Mouse (Mus musculus) heart, embryonic 16.5 days (tissue): Measurements from ENCODE around the gene Mum1l1. TPM values are rescaled to one million over a fixed set of nuclear protein-coding genes. Genes with fewer than 3 reads are reported as not detected.

Experiments
- ATAC-seq: fragments of 200-750 bp; cut with Nextera tagmentation; replicated peaks from 2 replicates; pipeline ENCODE4 v1.8.0; 2017; ENCODE audit warnings: moderate number of reproducible peaks; ENCODE audit not compliant: insufficient read depth, low FRiP score; ENCODE audit errors: extremely low read depth
- H3K27ac ChIP-seq: fragments of 300-500 bp; sonication (generic); 2 replicates; pipeline ENCODE4 v1.5.1; 2014; ENCODE audit warnings: mild to moderate bottlenecking, low read length, control low read depth, moderate library complexity
- H3K27me3 ChIP-seq: fragments of 300-500 bp; sonication (generic); 2 replicates; pipeline ENCODE4 v1.6.1; 2014; ENCODE audit warnings: low read length, mixed read lengths; ENCODE audit not compliant: control insufficient read depth, insufficient read depth
- H3K36me3 ChIP-seq: fragments of 300-500 bp; sonication (generic); 2 replicates; pipeline ENCODE4 v1.6.1; 2014; ENCODE audit not compliant: control insufficient read depth, insufficient read depth
- H3K4me1 ChIP-seq: fragments of 300-500 bp; sonication (generic); 2 replicates; pipeline ENCODE4 v1.6.1; 2014; ENCODE audit warnings: low read length, mixed read lengths; ENCODE audit not compliant: control insufficient read depth, insufficient read depth
- H3K4me2 ChIP-seq: fragments of 300-500 bp; sonication (generic); 2 replicates; pipeline ENCODE4 v1.6.1; 2014; ENCODE audit warnings: low read depth, mild to moderate bottlenecking, control low read depth, low read length
- H3K4me3 ChIP-seq: fragments of 300-500 bp; sonication (generic); 2 replicates; pipeline ENCODE4 v1.5.1; 2014; ENCODE audit warnings: mild to moderate bottlenecking, control low read depth, low read length
- H3K9ac ChIP-seq: fragments of 300-500 bp; sonication (generic); 2 replicates; pipeline ENCODE4 v1.6.1; 2014; ENCODE audit warnings: low read length, control low read depth
- H3K9me3 ChIP-seq: fragments of 300-500 bp; sonication (generic); replicated peaks from 2 replicates; pipeline ENCODE4 v1.6.1; 2016; ENCODE audit warnings: low read length; ENCODE audit not compliant: control insufficient read depth
- WGBS: fragments of 180-500 bp; shearing (Covaris S2); extraction: QIAGEN DNeasy Blood & Tissue Kit; methylation state at CpG from one replicate; pipeline ENCODE4 v1.1.7; 2014; 5-methylcytosine and 5-hydroxymethylcytosine counted together
- polyA plus RNA-seq: library from polyadenylated mRNA; unstranded; fragments of >200 nt; fragmentation: Nextera tagmentation; extraction: Ambion mirVana; gene quantifications from 2 replicates; pipeline ENCODE4 v1.2.1, GENCODE M21; 2015

Mum1l1 gene
- polyA plus RNA-seq, 1 experiment from 2014 or later: 27.7 TPM

GRCm38 (mm10) chrX:139219017-139219416 is 9.2 kb downstream of the Mum1l1 start:
- no peak overlapping the region for H3K4me3 ChIP-seq
- no peaks in the 10 kb centered on the region for H3K9me3 ChIP-seq
- H3K4me2 ChIP-seq: no peak overlapping the region
- peaks cover 4% of the 10 kb centered on the region; the same call in 1 of the 2 replicates for H3K4me1 ChIP-seq
- H3K9ac ChIP-seq: no peak overlapping the region
- ATAC-seq: no peak
- no peaks in the 10 kb centered on the region for H3K36me3 ChIP-seq
- H3K27me3 ChIP-seq: no peaks in the 10 kb centered on the region
- WGBS: 33% methylated on average over 2 of the region's 2 CpGs
- H3K27ac ChIP-seq: no peak overlapping the region

- no peak for ATAC-seq
- H3K9ac ChIP-seq: no peak overlapping the region
- no peak overlapping the region for H3K4me2 ChIP-seq
Measured at GRCm38 (mm10) chrX:139220830-139221229, 11.0 kb downstream of the Mum1l1 start.

GRCm38 (mm10) chrX:139221893-139222292 is 12.1 kb downstream of the Mum1l1 start:
- H3K9me3 ChIP-seq: no peaks in the 10 kb centered on the region
- no peaks in the 10 kb centered on the region for H3K27me3 ChIP-seq
- H3K4me1 ChIP-seq: peaks cover 4% of the 10 kb centered on the region; the same call in 1 of the 2 replicates
- peak overlapping the region; percentile 31; the same call in 1 of the 2 replicates for H3K27ac ChIP-seq
- 53% methylated on average over 3 of the region's 3 CpGs for WGBS
- no peak overlapping the region for H3K4me2 ChIP-seq
- no peaks in the 10 kb centered on the region for H3K36me3 ChIP-seq
- H3K4me3 ChIP-seq: no peak overlapping the region
- H3K9ac ChIP-seq: no peak overlapping the region
- no peak for ATAC-seq

More at GRCm38 (mm10) chrX:139220830-139221229, 11.0 kb downstream of the Mum1l1 start:
- no peak overlapping the region for H3K4me3 ChIP-seq
- WGBS: 30% methylated on average over 4 of the region's 4 CpGs
- H3K27ac ChIP-seq: no peak overlapping the region; the same call in 1 of the 2 replicates
- H3K36me3 ChIP-seq: no peaks in the 10 kb centered on the region
- H3K9me3 ChIP-seq: no peaks in the 10 kb centered on the region
- no peaks in the 10 kb centered on the region for H3K27me3 ChIP-seq
- H3K4me1 ChIP-seq: peaks cover 4% of the 10 kb centered on the region; the same call in 1 of the 2 replicates

GRCm38 (mm10) chrX:139231143-139231542 is 21.3 kb downstream of the Mum1l1 start:
- WGBS: 40% methylated on average over 9 of the region's 9 CpGs
- H3K4me1 ChIP-seq: no peaks in the 10 kb centered on the region
- H3K36me3 ChIP-seq: peaks cover 8% of the 10 kb centered on the region
- H3K9ac ChIP-seq: no peak overlapping the region
- no peak overlapping the region for H3K27ac ChIP-seq
- peak overlapping the region; percentile 27; the same call in 1 of the 2 replicates for H3K4me3 ChIP-seq
- peak; percentile 87 for ATAC-seq
- no peaks in the 10 kb centered on the region for H3K9me3 ChIP-seq
- H3K27me3 ChIP-seq: no peaks in the 10 kb centered on the region
- H3K4me2 ChIP-seq: peak overlapping the region; percentile 45

GRCm38 (mm10) chrX:139247294-139247693 is 37.5 kb downstream of the Mum1l1 start:
- no peak overlapping the region for H3K9ac ChIP-seq
- no peak for ATAC-seq
- WGBS: 69% methylated on average over 3 of the region's 3 CpGs
- H3K36me3 ChIP-seq: no peaks in the 10 kb centered on the region
- H3K4me1 ChIP-seq: no peaks in the 10 kb centered on the region
- H3K4me3 ChIP-seq: no peak overlapping the region
- H3K27ac ChIP-seq: no peak overlapping the region
- no peaks in the 10 kb centered on the region for H3K27me3 ChIP-seq
- no peak overlapping the region for H3K4me2 ChIP-seq
- no peaks in the 10 kb centered on the region for H3K9me3 ChIP-seq

GRCm38 (mm10) chrX:139257072-139257471 is 47.2 kb downstream of the Mum1l1 start:
- H3K27ac ChIP-seq: no peak overlapping the region
- no peak overlapping the region for H3K4me2 ChIP-seq
- no peaks in the 10 kb centered on the region for H3K4me1 ChIP-seq
- no peak for ATAC-seq
- H3K9me3 ChIP-seq: no peaks in the 10 kb centered on the region
- H3K36me3 ChIP-seq: no peaks in the 10 kb centered on the region
- no peak overlapping the region for H3K4me3 ChIP-seq
- H3K9ac ChIP-seq: no peak overlapping the region
- no peaks in the 10 kb centered on the region for H3K27me3 ChIP-seq
- 81% methylated on average over 10 of the region's 10 CpGs for WGBS

- H3K27me3 ChIP-seq: no peaks in the 10 kb centered on the region
- H3K9me3 ChIP-seq: no peaks in the 10 kb centered on the region
- 85% methylated on average over 4 of the region's 4 CpGs for WGBS
- H3K4me1 ChIP-seq: no peaks in the 10 kb centered on the region
- no peak overlapping the region for H3K27ac ChIP-seq
- H3K4me2 ChIP-seq: no peak overlapping the region
- no peak overlapping the region for H3K9ac ChIP-seq
- ATAC-seq: no peak
- no peak overlapping the region for H3K4me3 ChIP-seq
- no peaks in the 10 kb centered on the region for H3K36me3 ChIP-seq
Measured at GRCm38 (mm10) chrX:139281966-139282365, 72.1 kb downstream of the Mum1l1 start.

Other genes with a start within 250 kb of the Mum1l1 start
- not detected in 2 replicates for gene Serpina7, start 124.8 kb upstream of the Mum1l1 start, polyA plus RNA-seq
- gene 4930513O06Rik, start 123.8 kb upstream of the Mum1l1 start, polyA plus RNA-seq: not detected in 2 replicates
- not detected in 2 replicates for gene 4933428M09Rik, start 30.8 kb upstream of the Mum1l1 start, polyA plus RNA-seq
- not detected in 2 replicates for gene Trap1a, start 123.6 kb downstream of the Mum1l1 start, polyA plus RNA-seq